Mouse (Mus musculus) CH12.LX (cell line): ENCODE results near the gene Sec31b.

Experiments
- CHD1 ChIP-seq: IDR thresholded peaks from 2 replicates; pipeline ENCODE4 v1.6.1; 2012; ENCODE audit warnings: low read depth, low read length, improper control_type of control experiment, inconsistent platforms
- CHD2 ChIP-seq: IDR thresholded peaks from 2 replicates; pipeline ENCODE4 v1.6.1; 2011; ENCODE audit warnings: low read length, improper control_type of control experiment
- E2F4 ChIP-seq: IDR thresholded peaks from 2 replicates; pipeline ENCODE4 v1.6.1; 2011; ENCODE audit warnings: low read depth, low read length, improper control_type of control experiment; ENCODE audit not compliant: insufficient replicate concordance
- GABPA ChIP-seq: IDR thresholded peaks from 2 replicates; pipeline ENCODE4 v1.6.1; 2012; ENCODE audit warnings: low read depth, low read length, improper control_type of control experiment, inconsistent platforms; ENCODE audit not compliant: insufficient replicate concordance
- MXI1 ChIP-seq: IDR thresholded peaks from 2 replicates; pipeline ENCODE4 v1.6.1; 2011; ENCODE audit warnings: mild to moderate bottlenecking, low read depth, low read length, improper control_type of control experiment
- PAX5 ChIP-seq: IDR thresholded peaks from 2 replicates; pipeline ENCODE4 v1.6.1; 2012; ENCODE audit warnings: low read length, inconsistent platforms, mixed read lengths
- POLR2A ChIP-seq: IDR thresholded peaks from 2 replicates; pipeline ENCODE4 v1.6.1; 2011; ENCODE audit warnings: low read depth, mild to moderate bottlenecking, improper control_type of control experiment, low read length
- SMC3 ChIP-seq: IDR thresholded peaks from 2 replicates; pipeline ENCODE4 v1.6.1; 2011; ENCODE audit warnings: low read depth, low read length, improper control_type of control experiment
- TBP ChIP-seq: conservative IDR thresholded peaks from 2 replicates; pipeline ENCODE4 v1.6.1; 2011; ENCODE audit warnings: low read depth, low read length, improper control_type of control experiment

- TF ChIP-seq CHD1 (no peak), TBP (no peak), POLR2A (no peak), E2F4 (no peak), GABPA (no peak), MXI1 (no peak), SMC3 (peak; percentile 99), PAX5 (no peak), CHD2 (no peak)
Observed at GRCm38 (mm10) chr19:44474158-44474557, 71.5 kb downstream of the Sec31b start.
